Mouse (Mus musculus) heart, adult 2 months (tissue): ENCODE measurements around the gene 4933414I15Rik. TPM values are rescaled to one million over a fixed set of nuclear protein-coding genes. Genes with fewer than 3 reads are reported as not detected.
A peak's percentile ranks its signal among the peaks of the same experiment; 100 is the strongest.

Experiments
- DNase-seq, 2 experiments: peaks; one replicate each; pipeline ENCODE4 v3.0.0; 2021
- H3K27ac ChIP-seq: fragments of 200-600 bp; 2 replicates; pipeline ENCODE4 v1.8.1; 2022
- H3K27me3 ChIP-seq: fragments of 200-500 bp; 2 replicates; pipeline ENCODE4 v1.6.1; 2012; ENCODE audit warnings: mild to moderate bottlenecking, low read length, inconsistent platforms, mixed read lengths; ENCODE audit not compliant: control insufficient read depth, insufficient read depth
- H3K36me3 ChIP-seq: fragments of 200-500 bp; 2 replicates; pipeline ENCODE4 v1.6.1; 2012; ENCODE audit warnings: low read length, inconsistent platforms; ENCODE audit not compliant: control insufficient read depth, insufficient read depth
- H3K4me1 ChIP-seq: fragments of 200-500 bp; 2 replicates; pipeline ENCODE4 v1.6.1; 2011; ENCODE audit warnings: low read length; ENCODE audit not compliant: control insufficient read depth, insufficient read depth
- H3K4me3 ChIP-seq: fragments of 200-600 bp; 2 replicates; pipeline ENCODE4 v1.8.1; 2022
- H3K79me2 ChIP-seq: fragments of 200-500 bp; replicated peaks from 2 replicates; pipeline ENCODE4 v1.6.1; 2012; ENCODE audit warnings: mild to moderate bottlenecking, inconsistent platforms, low read length, moderate library complexity, mixed read lengths; ENCODE audit not compliant: control insufficient read depth, insufficient read depth
- H3K9ac ChIP-seq: fragments of 200-500 bp; 2 replicates; pipeline ENCODE4 v1.6.1; 2012; ENCODE audit warnings: low read depth, mild to moderate bottlenecking, control low read depth, inconsistent platforms, low read length, mixed read lengths
- CTCF ChIP-seq: fragments of 200-600 bp; IDR thresholded peaks from 2 replicates; pipeline ENCODE4 v1.8.1; 2022; ENCODE audit warnings: antibody characterized with exemption, mild to moderate bottlenecking, moderate library complexity
- EP300 ChIP-seq: fragments of 200-500 bp; IDR thresholded peaks from 2 replicates; pipeline ENCODE4 v1.6.1; 2011; ENCODE audit warnings: low read depth, low read length, control low read depth; ENCODE audit not compliant: insufficient read depth
- POLR2A ChIP-seq: fragments of 200-500 bp; IDR thresholded peaks from 2 replicates; pipeline ENCODE4 v1.6.1; 2011; ENCODE audit warnings: mild to moderate bottlenecking, low read depth, low read length, control low read depth; ENCODE audit not compliant: insufficient read depth
- WGBS: fragments of 180-500 bp; shearing (Covaris S2); methylation state at CpG from one replicate; pipeline ENCODE4 v1.1.7; 2018; 5-methylcytosine and 5-hydroxymethylcytosine counted together
- intact Hi-C: fragments of 180-260 bp; cut with DNase I; formaldehyde crosslinking; loops from one replicate; pipeline ENCODE4 v1.15.1; 2025
- polyA plus RNA-seq: library from polyadenylated mRNA; depleted of rRNA; stranded (reverse); fragments of >200 nt; gene quantifications from 2 replicates; pipeline ENCODE4 v1.2.3, GENCODE M21; 2012
- total RNA-seq, 2 experiments: library from RNA; stranded (reverse); gene quantifications; 2 replicates each; pipeline ENCODE4 v1.2.3; 2021

Gene 4933414I15Rik
- total and polyA plus RNA-seq, 3 experiments = not detected

DNA sequence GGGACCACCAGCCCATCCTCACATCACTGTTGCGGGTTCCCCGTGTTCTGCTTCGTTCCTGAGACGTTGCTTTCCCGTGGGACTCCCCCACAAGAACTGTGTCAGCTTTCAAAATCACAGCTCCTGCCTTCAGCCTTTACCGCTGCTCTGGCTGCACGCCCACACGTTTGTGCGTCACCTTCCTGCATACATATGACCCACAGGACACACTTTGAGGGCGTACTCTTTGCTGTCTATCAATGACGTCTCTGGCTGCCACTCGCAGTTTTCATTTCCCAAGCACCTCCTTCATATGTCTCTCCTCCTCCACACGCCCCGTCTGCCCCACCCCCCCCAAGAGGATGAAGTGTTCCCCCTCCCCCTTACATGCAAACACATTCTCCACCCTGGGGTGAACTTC, 8.7 kb upstream of the 4933414I15Rik start:
- intact Hi-C loops = no loop called here
- Histone ChIP-seq H3K79me2 (no peaks in the 10 kb centered on the region), H3K4me1 (no peaks in the 10 kb centered on the region), H3K27ac (no peak overlapping the region), H3K36me3 (no peaks in the 10 kb centered on the region), H3K4me3 (no peak overlapping the region), H3K27me3 (peaks cover 3% of the 10 kb centered on the region), H3K9ac (no peak overlapping the region)
- no peak for DNase-seq
- no peak for TF ChIP-seq CTCF
- TF ChIP-seq POLR2A = no peak
- TF ChIP-seq EP300 = no peak
- 47% methylated on average over 14 of the region's 14 CpGs for WGBS

DNA sequence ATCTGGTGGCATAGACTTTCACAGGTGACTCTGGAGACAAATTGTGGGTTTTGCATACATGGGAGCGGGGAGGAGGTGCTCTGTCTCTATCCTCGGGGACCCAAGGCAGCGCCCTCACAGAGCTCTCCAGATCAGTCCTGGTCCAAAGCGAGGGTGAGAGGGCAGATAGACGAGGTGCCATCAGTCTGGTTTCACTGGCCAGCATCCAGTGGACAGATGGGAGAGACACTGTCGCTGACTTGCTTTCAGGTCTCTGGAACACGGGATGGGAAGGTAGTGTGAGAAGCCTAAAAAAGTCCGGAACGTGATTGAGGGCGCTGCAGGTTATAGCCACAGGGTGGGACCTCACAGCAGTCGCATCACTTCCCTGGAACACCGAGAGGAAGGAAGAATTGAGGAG, 1.2 kb downstream of the 4933414I15Rik start:
- intact Hi-C loops = loop anchor here (5.0 kb wide), 2 partner anchors 325 to 595 kb away; no protein-coding TSS in a partner anchor
- WGBS = 51% methylated on average over 12 of the region's 12 CpGs

DNA sequence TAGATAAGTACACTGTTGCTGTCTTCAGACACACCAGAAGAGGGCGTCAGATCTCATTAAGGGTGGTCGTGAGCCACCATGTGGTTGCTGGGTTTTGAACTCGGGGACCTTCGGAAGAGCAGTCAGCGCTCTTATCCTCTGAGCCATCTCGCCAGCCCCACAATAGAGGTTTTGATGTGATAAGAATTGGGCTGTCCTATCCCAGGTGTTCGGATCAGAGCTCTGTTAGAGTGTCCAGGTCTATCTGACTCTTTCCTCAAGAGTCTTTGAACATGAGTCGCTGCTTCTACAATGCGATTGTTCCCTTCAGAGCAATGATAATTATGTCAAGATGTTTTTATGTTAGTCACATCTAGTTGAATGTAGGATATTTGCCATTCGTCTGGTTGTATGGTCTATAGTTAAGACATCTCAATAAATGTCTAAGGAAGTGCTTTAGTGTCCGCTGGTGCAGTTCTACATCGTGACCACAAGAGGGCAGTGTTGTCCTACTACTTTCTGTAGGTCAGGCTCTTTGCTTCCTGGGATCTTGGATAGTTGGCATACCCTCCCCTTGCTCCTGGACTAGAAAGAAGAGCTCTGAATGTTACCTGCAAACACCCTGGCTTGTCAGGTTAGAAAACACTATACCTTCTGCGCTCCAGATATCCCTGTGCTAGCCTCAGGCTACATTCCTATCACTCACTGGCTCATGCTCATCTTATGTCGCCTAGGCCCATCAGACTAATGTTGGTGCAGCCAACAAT, 3.8 kb downstream of the 4933414I15Rik start:
- intact Hi-C loops = loop anchor here (1.0 to 5.0 kb wide), 3 partner anchors 94 to 598 kb away; no protein-coding TSS in a partner anchor
- Histone ChIP-seq H3K4me3 (no peak overlapping the region), H3K79me2 (no peaks in the 10 kb centered on the region), H3K4me1 (no peaks in the 10 kb centered on the region), H3K36me3 (no peaks in the 10 kb centered on the region), H3K27me3 (0 out of 2 replicates have a peak, but pooled peaks cover 1% of the 10 kb centered on the region), H3K27ac (no peak overlapping the region), H3K9ac (no peak overlapping the region)
- DNase-seq = no peak
- 33% methylated on average over 14 of the region's 14 CpGs for WGBS
- TF ChIP-seq CTCF (peak; percentile 92), EP300 (no peak)

More for the DNA sequence above, 1.2 kb downstream of the 4933414I15Rik start:
- DNase-seq = no peak
- H3K27ac ChIP-seq = no peak overlapping the region
- H3K27me3 ChIP-seq = 0 out of 2 replicates have a peak, but pooled peaks cover 1% of the 10 kb centered on the region
- TF ChIP-seq POLR2A (no peak), CTCF (no peak), EP300 (no peak)
- no peak overlapping the region for H3K4me3 ChIP-seq
- H3K36me3 ChIP-seq = no peaks in the 10 kb centered on the region
- H3K79me2 ChIP-seq = no peaks in the 10 kb centered on the region
- no peaks in the 10 kb centered on the region for H3K4me1 ChIP-seq
- no peak overlapping the region for H3K9ac ChIP-seq

- TF ChIP-seq CTCF = no peak
- TF ChIP-seq EP300 = no peak
- TF ChIP-seq POLR2A = no peak
- Histone ChIP-seq H3K27me3 (0 out of 2 replicates have a peak, but pooled peaks cover under 1% of the 10 kb centered on the region), H3K36me3 (no peaks in the 10 kb centered on the region), H3K9ac (no peak overlapping the region), H3K27ac (no peak overlapping the region), H3K4me3 (no peak overlapping the region), H3K4me1 (no peaks in the 10 kb centered on the region), H3K79me2 (no peaks in the 10 kb centered on the region)
- intact Hi-C loops = no loop called here
- WGBS = 63% methylated on average over 8 of the region's 8 CpGs
- DNase-seq = no peak
Observed at GRCm38 (mm10) chr11:50938435-50938834, 5.1 kb downstream of the 4933414I15Rik start.

GRCm38 (mm10) chr11:50932040-50932439, 11.5 kb downstream of the 4933414I15Rik start:
- no peak overlapping the region for H3K9ac ChIP-seq
- WGBS = 68% methylated on average over 1 of the region's 1 CpGs
- H3K36me3 ChIP-seq = no peaks in the 10 kb centered on the region

GRCm38 (mm10) chr11:50931451-50931866, 12.1 kb downstream of the 4933414I15Rik start, which contains the start of gene Zfp354b:
Gene Zfp354b (minus strand): TSS chr11:50931633.
- WGBS = 2% methylated on average over 18 of the region's 18 CpGs
- H3K4me3 ChIP-seq = peak within 1 kb of the TSS; percentile 84
- peak; percentile 81 to 84 for DNase-seq
- no peaks in the 10 kb centered on the region for H3K27me3 ChIP-seq
- peak within 1 kb of the TSS; percentile 79 for H3K27ac ChIP-seq
- no peaks in the 10 kb centered on the region for H3K36me3 ChIP-seq
- intact Hi-C loops = loop anchor here (1.0 to 5.0 kb wide), 4 partner anchors 15 to 126 kb away; partner anchors contain the start of genes Zfp2, Zfp354a and Zfp454
- H3K4me1 ChIP-seq = peaks cover 2% of the 10 kb centered on the region; the same call in 1 of the 2 replicates
- H3K79me2 ChIP-seq = no peaks in the 10 kb centered on the region
- TF ChIP-seq EP300 = no peak
- TF ChIP-seq CTCF = no peak
- peak; percentile 57; the same call in 1 of the 2 replicates for TF ChIP-seq POLR2A
- H3K9ac ChIP-seq = peak within 1 kb of the TSS; percentile 88

More at GRCm38 (mm10) chr11:50932040-50932439, 11.5 kb downstream of the 4933414I15Rik start:
- peaks cover 2% of the 10 kb centered on the region; the same call in 1 of the 2 replicates for H3K4me1 ChIP-seq
- intact Hi-C loops = loop anchor here (5.0 kb wide), 3 partner anchors 45 to 125 kb away; partner anchors contain the start of genes Zfp354a and Zfp454
- no peaks in the 10 kb centered on the region for H3K79me2 ChIP-seq
- H3K27ac ChIP-seq = no peak overlapping the region
- TF ChIP-seq POLR2A = no peak
- no peak for TF ChIP-seq CTCF
- TF ChIP-seq EP300 = no peak
- H3K4me3 ChIP-seq = peak overlapping the region; percentile 84; the same call in 1 of the 2 replicates
- DNase-seq = no peak
- no peaks in the 10 kb centered on the region for H3K27me3 ChIP-seq
